Mouse (Mus musculus) mouse embryonic stem cell (cell line): ENCODE measurements around the gene Ldb2.

Experiments used
- in situ Hi-C, 2 experiments: fragments of 300-500 bp; cut with MboI; formaldehyde crosslinking; loops; 1 replicate in 1 of 2; 3 replicates in 1 of 2; pipeline ENCODE4 v1.14.3; 2019 to 2020; ENCODE audit warnings: low sequenced_read_pairs in 2 of 2, low pct_unique_long_range_greater_than_20kb in 1 of 2, mixed read lengths in 1 of 2; ENCODE audit not compliant: unreplicated experiment in 1 of 2

The Ldb2 gene

DNA sequence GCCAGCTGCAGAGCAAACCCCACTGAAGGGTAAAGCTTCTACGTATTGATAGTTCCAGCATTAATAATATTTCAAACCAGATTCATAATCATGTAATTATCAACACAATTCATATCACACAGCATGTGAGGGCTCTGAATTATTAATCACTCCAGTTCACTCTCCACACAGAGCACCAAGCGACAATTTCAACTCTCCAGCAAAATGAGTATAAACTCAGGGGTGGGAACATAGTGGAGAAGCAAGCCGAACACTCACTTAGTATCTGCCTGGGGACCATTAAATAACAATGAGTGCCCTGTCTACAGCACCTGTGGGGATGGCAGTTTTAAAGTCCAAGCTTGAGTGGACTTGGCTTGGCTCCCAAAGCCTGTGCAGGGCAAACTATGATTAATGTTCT is 302.6 kb downstream of the Ldb2 start:
- in situ Hi-C loops, result no loop called here

- in situ Hi-C loops, result no loop called here
Measured at GRCm38 (mm10) chr5:44495092-44495491, 304.4 kb downstream of the Ldb2 start.

GRCm38 (mm10) chr5:44494133-44494532 is 305.3 kb downstream of the Ldb2 start:
- in situ Hi-C loops, result no loop called here

GRCm38 (mm10) chr5:44491526-44491925 is 308.0 kb downstream of the Ldb2 start:
- in situ Hi-C loops, result no loop called here

- in situ Hi-C loops, result no loop called here
Measured at GRCm38 (mm10) chr5:44490462-44490861, 309.0 kb downstream of the Ldb2 start.

DNA sequence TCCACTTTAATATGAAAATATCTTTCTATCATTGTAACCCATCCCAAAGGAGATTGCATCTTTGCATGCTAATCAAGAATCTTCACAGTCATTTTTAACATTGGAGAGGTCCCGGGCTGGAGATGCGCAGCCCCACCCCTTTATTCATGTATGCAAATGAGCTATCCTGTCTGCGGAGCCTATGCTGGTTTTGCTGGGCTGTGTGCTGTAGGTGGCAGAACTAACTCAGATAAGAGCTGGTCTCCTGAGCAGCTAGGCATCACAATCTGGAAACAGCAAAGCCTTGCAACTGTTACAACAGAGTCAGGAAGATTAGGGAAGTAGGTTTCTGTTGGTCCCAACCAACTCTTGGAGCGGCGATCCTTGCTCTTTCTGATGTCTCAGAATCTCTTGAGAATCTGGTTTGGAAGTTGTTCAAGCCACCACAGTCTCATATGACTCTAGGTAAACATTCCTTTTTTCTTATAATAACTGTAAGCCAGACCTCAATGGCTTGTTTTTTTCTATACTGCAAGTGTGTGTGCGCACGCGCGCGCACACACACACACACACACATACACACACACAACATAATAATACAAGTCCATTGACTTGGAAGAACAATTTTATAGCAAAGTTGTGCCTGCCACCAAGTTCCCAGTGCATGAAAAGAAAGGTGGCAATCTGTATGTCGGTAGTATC is 315.9 kb downstream of the Ldb2 start:
- in situ Hi-C loops, result no loop called here

GRCm38 (mm10) chr5:44481406-44481805 is 318.1 kb downstream of the Ldb2 start:
- in situ Hi-C loops, result no loop called here

DNA sequence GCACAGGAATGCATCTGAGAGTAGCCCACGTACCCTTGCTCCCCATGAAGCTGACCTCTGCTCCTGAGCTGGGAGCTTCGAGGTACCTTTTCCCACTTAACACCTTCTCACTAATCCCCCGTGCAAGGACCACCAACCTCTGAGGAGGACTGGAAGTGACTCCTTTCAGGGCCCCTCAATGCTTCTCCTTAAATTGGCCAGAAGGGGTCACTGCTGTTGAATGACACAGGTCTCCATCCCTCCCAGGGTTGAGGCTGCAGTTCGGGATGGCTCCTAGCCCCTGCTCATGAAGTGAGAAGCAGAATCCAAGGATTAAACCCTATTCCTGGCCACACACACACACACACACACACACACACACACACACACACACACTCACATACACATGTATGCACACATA is 323.1 kb downstream of the Ldb2 start:
- in situ Hi-C loops, result no loop called here

DNA sequence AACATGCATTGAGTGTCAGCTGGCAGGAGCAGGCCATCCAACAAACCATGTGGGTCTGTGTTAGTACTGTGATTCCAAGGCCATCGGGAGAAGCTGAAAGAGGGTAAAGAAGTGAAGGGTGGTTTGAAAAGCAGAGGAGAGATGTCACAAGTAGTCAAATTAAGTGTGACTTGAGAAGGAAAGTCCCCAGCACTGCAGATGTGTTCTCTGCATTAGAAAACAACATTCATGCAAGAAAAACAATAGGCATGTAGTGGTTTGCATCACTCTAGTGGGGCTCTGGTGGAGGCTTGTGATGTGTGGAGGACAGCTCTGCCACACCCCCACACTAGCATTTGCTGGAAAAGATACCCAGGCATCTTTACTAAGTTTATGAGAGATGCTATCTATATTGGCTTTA is 323.9 kb downstream of the Ldb2 start:
- in situ Hi-C loops, result no loop called here

GRCm38 (mm10) chr5:44473857-44474762 is 325.4 kb downstream of the Ldb2 start:
- in situ Hi-C loops, result no loop called here

DNA sequence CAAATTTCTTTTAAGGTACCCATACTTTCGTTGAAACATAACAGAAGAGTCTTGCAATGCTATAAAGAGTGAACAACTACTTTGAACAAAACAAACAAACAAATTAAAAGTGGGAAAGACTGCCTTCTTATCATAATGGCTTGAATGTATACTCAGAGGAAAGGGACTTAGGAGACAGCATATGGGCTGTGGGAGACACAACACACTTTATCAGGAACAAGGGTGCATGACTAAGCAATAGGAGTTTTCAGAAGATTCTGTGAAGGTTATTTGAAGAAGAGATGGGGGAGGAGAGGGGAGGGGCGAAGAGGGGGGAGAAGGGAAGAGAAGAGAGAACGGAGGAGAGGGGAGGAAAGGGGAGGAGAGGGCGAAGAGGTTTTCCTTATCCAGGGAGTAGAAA is 334.2 kb downstream of the Ldb2 start:
- in situ Hi-C loops, result no loop called here
